Mouse (Mus musculus) olfactory bulb, adult 2 months (tissue): Measurements from ENCODE around the gene Sdccag8.

Experiments
- CTCF ChIP-seq: fragments of 200-500 bp; IDR thresholded peaks from 2 replicates; pipeline ENCODE4 v1.5.1; 2012; ENCODE audit warnings: low read depth, mild to moderate bottlenecking, low read length, moderate library complexity; ENCODE audit not compliant: insufficient read depth
- POLR2A ChIP-seq: fragments of 200-500 bp; IDR thresholded peaks from 2 replicates; pipeline ENCODE4 v1.6.1; 2012; ENCODE audit warnings: mild to moderate bottlenecking, low read depth, low read length, moderate library complexity; ENCODE audit not compliant: insufficient read depth

- TF ChIP-seq CTCF (no peak), POLR2A (no peak)
Observed at GRCm38 (mm10) chr1:176997254-176997653, 182.8 kb downstream of the Sdccag8 start.
